Mouse (Mus musculus) kidney, adult 2 months (tissue): ENCODE measurements at regions not wholly inside any gene's neighbourhood (a gene's known extent, or its start where the extent isn't known, plus 50 kb on each side); places are given as distances from the start of the nearest gene placed in this dataset.

Experiments
- DNase-seq: peaks from one replicate; pipeline ENCODE4 v3.0.0; 2021
- H3K27ac ChIP-seq: fragments of 200-500 bp; 2 replicates; pipeline ENCODE4 v1.5.1; 2012; ENCODE audit warnings: low read depth, low read length, control low read depth, inconsistent platforms; ENCODE audit not compliant: insufficient read depth
- H3K27me3 ChIP-seq: fragments of 200-500 bp; replicated peaks from 2 replicates; pipeline ENCODE4 v1.6.1; 2012; ENCODE audit warnings: mild to moderate bottlenecking, moderate library complexity, low read length, inconsistent platforms; ENCODE audit not compliant: control insufficient read depth, insufficient read depth
- H3K36me3 ChIP-seq: fragments of 200-500 bp; 2 replicates; pipeline ENCODE4 v1.6.1; 2012; ENCODE audit warnings: mild to moderate bottlenecking, moderate library complexity, low read length, inconsistent platforms; ENCODE audit not compliant: control insufficient read depth, insufficient read depth
- H3K4me1 ChIP-seq: fragments of 200-500 bp; 2 replicates; pipeline ENCODE4 v1.6.1; 2011; ENCODE audit warnings: low read length; ENCODE audit not compliant: control insufficient read depth, insufficient read depth
- H3K4me3 ChIP-seq: fragments of 200-500 bp; 2 replicates; pipeline ENCODE4 v1.5.1; 2011; ENCODE audit warnings: mild to moderate bottlenecking, low read depth, low read length, control low read depth; ENCODE audit not compliant: insufficient read depth
- CTCF ChIP-seq: fragments of 200-500 bp; conservative IDR thresholded peaks from 2 replicates; pipeline ENCODE4 v1.5.1; 2011; ENCODE audit warnings: low read depth, mild to moderate bottlenecking, control low read depth, low read length, moderate library complexity, mixed read lengths; ENCODE audit not compliant: insufficient read depth, insufficient read length
- POLR2A ChIP-seq: fragments of 200-500 bp; IDR thresholded peaks from one replicate; pipeline ENCODE4 v1.6.1; 2011; ENCODE audit warnings: low read depth, low read length, control low read depth
- WGBS: fragments of 180-500 bp; shearing (Covaris S2); methylation state at CpG from one replicate; pipeline ENCODE4 v1.1.7; 2018; 5-methylcytosine and 5-hydroxymethylcytosine counted together

GRCm38 (mm10) chr3:82656159-82656874 lies 108.4 kb upstream of the Npy2r start:
- TF ChIP-seq CTCF (no peak), POLR2A (no peak)
- WGBS = 83% methylated on average over 8 of the region's 8 CpGs
- no peaks in the 10 kb centered on the region for H3K4me1 ChIP-seq
- H3K36me3 ChIP-seq = no peaks in the 10 kb centered on the region
- no peak overlapping the region for H3K27ac ChIP-seq
- no peaks in the 10 kb centered on the region; the same call in 1 of the 2 replicates for H3K27me3 ChIP-seq
- H3K4me3 ChIP-seq = no peak overlapping the region
- no peak for DNase-seq

DNA sequence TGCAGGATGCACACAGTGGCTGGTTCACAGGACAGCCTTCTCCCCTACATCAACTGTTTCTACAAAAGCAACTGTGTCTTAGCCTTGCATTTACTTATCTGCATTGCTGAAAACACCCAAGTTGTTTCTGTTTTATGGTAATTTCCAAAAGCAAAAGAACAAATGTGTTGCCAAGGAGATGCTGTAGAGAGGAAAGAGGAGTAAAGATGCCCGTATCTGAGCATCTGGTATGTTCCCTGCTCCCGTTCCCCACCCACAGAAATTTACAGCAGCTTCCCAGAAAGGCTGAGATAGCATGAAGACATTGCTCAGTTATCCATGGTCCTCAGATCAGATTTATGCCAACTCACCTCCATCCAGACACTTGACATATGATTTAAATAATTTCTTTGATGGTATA lies 104.5 kb upstream of the Npy2r start:
- Histone ChIP-seq H3K4me3 (no peak overlapping the region), H3K27ac (no peak overlapping the region), H3K27me3 (no peaks in the 10 kb centered on the region; the same call in 1 of the 2 replicates), H3K36me3 (no peaks in the 10 kb centered on the region), H3K4me1 (no peaks in the 10 kb centered on the region)
- whole genome bisulfite sequencing = 59% methylated on average over 2 of the region's 2 CpGs
- TF ChIP-seq POLR2A = no peak
- no peak for TF ChIP-seq CTCF
- DNase-seq = no peak

DNA sequence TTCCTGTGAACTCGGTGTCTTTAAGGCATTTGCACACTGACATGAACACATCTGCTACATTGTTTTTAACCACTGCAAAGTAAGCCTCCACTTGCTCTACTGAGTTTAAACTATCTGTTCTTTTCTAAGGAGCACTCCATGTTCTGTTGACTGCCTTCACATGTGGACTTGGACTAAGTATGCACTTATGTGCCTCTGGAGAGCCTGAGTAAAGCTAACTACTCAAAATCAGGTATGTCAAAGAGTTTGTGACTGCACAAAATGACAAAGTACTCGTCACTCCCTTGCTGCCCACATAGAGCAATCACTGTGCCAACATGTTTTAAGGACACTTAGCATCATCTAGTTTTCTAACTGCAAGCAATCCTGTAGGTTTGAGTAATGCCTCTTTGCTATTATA lies 92.2 kb upstream of the Npy2r start:
- Histone ChIP-seq H3K27me3 (no peaks in the 10 kb centered on the region), H3K4me3 (no peak overlapping the region), H3K36me3 (no peaks in the 10 kb centered on the region), H3K27ac (no peak overlapping the region), H3K4me1 (no peaks in the 10 kb centered on the region)
- TF ChIP-seq POLR2A (no peak), CTCF (no peak)
- DNase-seq = no peak
- 79% methylated on average over 2 of the region's 2 CpGs for WGBS

DNA sequence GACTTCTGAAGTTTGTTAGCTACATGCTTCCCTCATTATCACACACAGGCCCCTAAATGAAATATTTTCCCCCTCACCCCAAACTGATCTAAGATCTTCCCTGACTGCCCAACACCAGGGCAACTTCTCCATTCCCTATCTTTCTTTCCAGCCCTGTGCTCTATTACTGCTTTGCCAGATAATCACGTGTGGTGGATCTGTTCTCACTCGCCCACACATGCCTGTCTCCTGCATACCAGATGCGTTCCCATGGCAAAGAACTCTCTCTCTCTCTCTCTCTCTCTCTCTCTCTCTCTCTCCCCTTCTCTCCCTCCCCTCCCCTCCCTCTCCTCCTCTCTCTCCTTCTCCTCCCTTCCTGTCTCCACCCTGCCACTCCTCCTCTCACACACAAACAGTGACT lies 88.8 kb upstream of the Npy2r start:
- no peak overlapping the region for H3K27ac ChIP-seq
- 17% methylated on average over 3 of the region's 3 CpGs for WGBS
- TF ChIP-seq CTCF (no peak), POLR2A (no peak)
- DNase-seq = no peak
- no peaks in the 10 kb centered on the region for H3K27me3 ChIP-seq
- H3K4me3 ChIP-seq = no peak overlapping the region
- no peaks in the 10 kb centered on the region for H3K36me3 ChIP-seq
- no peaks in the 10 kb centered on the region for H3K4me1 ChIP-seq

- DNase-seq = no peak
- Histone ChIP-seq H3K27me3 (no peaks in the 10 kb centered on the region), H3K4me3 (no peak overlapping the region), H3K36me3 (no peaks in the 10 kb centered on the region), H3K27ac (no peak overlapping the region), H3K4me1 (no peaks in the 10 kb centered on the region)
- TF ChIP-seq CTCF (no peak), POLR2A (no peak)
- 73% methylated on average over 3 of the region's 3 CpGs for WGBS
These were observed 72.6 kb upstream of the Npy2r start for GRCm38 (mm10) chr3:82620418-82621003.

DNA sequence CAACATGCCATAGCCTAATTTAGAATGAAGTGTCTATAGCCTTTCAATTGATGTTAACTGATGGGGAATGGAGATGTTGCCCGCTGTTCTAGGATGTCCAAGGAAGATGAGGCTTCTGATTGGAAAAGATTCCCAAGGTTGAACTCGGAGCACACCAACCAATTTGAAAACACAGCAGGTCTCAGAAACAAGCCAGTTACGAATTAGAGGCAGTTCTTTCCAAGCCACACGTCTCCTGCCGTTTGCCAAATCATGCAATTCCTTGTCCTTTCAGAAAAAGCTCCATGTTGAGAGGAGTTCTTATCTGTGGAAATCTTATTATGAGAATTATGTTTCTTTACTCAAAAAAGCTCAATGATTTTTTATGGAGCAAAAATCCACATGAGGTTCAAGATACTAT lies 71.5 kb upstream of the Npy2r start:
- H3K36me3 ChIP-seq = no peaks in the 10 kb centered on the region
- H3K4me1 ChIP-seq = no peaks in the 10 kb centered on the region
- WGBS = 87% methylated on average over 5 of the region's 5 CpGs
- no peaks in the 10 kb centered on the region for H3K27me3 ChIP-seq
- H3K4me3 ChIP-seq = no peak overlapping the region
- H3K27ac ChIP-seq = no peak overlapping the region
- TF ChIP-seq POLR2A = no peak
- TF ChIP-seq CTCF = no peak
- no peak for DNase-seq

- DNase-seq = no peak
These were observed 54.0 kb upstream of the Npy2r start for GRCm38 (mm10) chr3:82601880-82602279.

More at GRCm38 (mm10) chr3:82601880-82602279, 54.0 kb upstream of the Npy2r start:
- Histone ChIP-seq H3K4me1 (no peaks in the 10 kb centered on the region), H3K36me3 (no peaks in the 10 kb centered on the region), H3K27me3 (no peaks in the 10 kb centered on the region), H3K27ac (no peak overlapping the region), H3K4me3 (no peak overlapping the region)
- WGBS = 41% methylated on average over 4 of the region's 4 CpGs
- TF ChIP-seq CTCF (no peak), POLR2A (no peak)
